Mouse (Mus musculus) ZHBTc4 (cell line): ENCODE data around the gene Mvb12b.

Source experiments
- DNase-seq: peaks from one replicate; pipeline ENCODE4 v3.0.0-alpha.2; 2011; ENCODE audit warnings: low read depth, low spot score

Mvb12b gene

GRCm38 (mm10) chr2:33853011-33853976 is 34.5 kb downstream of the Mvb12b start:
- DNase-seq: no peak

GRCm38 (mm10) chr2:33847196-33847834 is 40.4 kb downstream of the Mvb12b start:
- DNase-seq: no peak

GRCm38 (mm10) chr2:33846635-33847034 is 41.1 kb downstream of the Mvb12b start:
- no peak for DNase-seq

- no peak for DNase-seq
These were observed 44.1 kb downstream of the Mvb12b start for GRCm38 (mm10) chr2:33843642-33844041.

GRCm38 (mm10) chr2:33842983-33843577 is 44.7 kb downstream of the Mvb12b start:
- DNase-seq: no peak

GRCm38 (mm10) chr2:33841980-33842379 is 45.8 kb downstream of the Mvb12b start:
- no peak for DNase-seq

- no peak for DNase-seq
These were observed 47.3 kb downstream of the Mvb12b start for GRCm38 (mm10) chr2:33840483-33840882.

GRCm38 (mm10) chr2:33839252-33839651 is 48.5 kb downstream of the Mvb12b start:
- DNase-seq: no peak

- no peak for DNase-seq
These were observed 50.4 kb downstream of the Mvb12b start for GRCm38 (mm10) chr2:33837297-33837696.

- peak; percentile 14 for DNase-seq
These were observed 51.0 kb downstream of the Mvb12b start for GRCm38 (mm10) chr2:33836660-33837213.

- DNase-seq: no peak
These were observed 52.7 kb downstream of the Mvb12b start for GRCm38 (mm10) chr2:33835038-33835437.

GRCm38 (mm10) chr2:33833902-33834301 is 53.8 kb downstream of the Mvb12b start:
- DNase-seq: no peak

- no peak for DNase-seq
These were observed 57.9 kb downstream of the Mvb12b start for GRCm38 (mm10) chr2:33829870-33830269.

GRCm38 (mm10) chr2:33826777-33827176 is 61.0 kb downstream of the Mvb12b start:
- DNase-seq: no peak

GRCm38 (mm10) chr2:33824935-33825514 is 62.7 kb downstream of the Mvb12b start:
- no peak for DNase-seq

- peak; percentile 85 for DNase-seq
These were observed 65.8 kb downstream of the Mvb12b start for GRCm38 (mm10) chr2:33821677-33822607.

- DNase-seq: no peak
These were observed 67.3 kb downstream of the Mvb12b start for GRCm38 (mm10) chr2:33820450-33820849.

- no peak for DNase-seq
These were observed 67.7 kb downstream of the Mvb12b start for GRCm38 (mm10) chr2:33820037-33820436.

- no peak for DNase-seq
These were observed 69.4 kb downstream of the Mvb12b start for GRCm38 (mm10) chr2:33818385-33818784.

- no peak for DNase-seq
These were observed 69.9 kb downstream of the Mvb12b start for GRCm38 (mm10) chr2:33817663-33818346.
